Comparison of ENCODE assay signal across 8 mouse cellular contexts in the genomic region with DNA sequence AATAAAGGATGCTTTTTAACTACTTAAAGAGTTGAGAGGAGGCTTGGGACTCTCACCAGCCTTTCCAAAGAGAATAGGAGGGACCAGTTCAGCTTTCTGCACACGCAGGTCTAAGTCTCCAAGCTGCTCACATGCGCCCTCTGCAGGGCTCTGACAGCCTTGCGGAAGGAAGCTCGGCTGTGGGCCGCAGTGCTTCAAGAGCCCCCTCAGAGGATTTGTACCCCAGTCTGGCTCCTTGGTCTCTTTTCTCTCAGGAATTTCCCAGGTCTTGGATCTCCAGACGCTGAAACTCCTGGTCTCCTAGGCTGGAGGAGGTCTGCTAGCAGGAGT.
DNase-seq lines count a peak whose midpoint lies in the region; ATAC-seq and TF ChIP-seq lines count a peak whose summit lies in the region.

No protein-coding gene starts in this region.

- WGBS in heart, embryonic 14.5 days = 2% methylated on average over 6 of the region's 6 CpGs
- WGBS in lung, adult 2 months = 8% methylated on average over 6 of the region's 6 CpGs

- H3K27me3 ChIP-seq in heart, embryonic 14.5 days (ENCODE audit: control insufficient read depth, insufficient read depth, low read length) = peaks cover 19% of the 10 kb centered on the region; the same call in 1 of the 2 replicates

- no peaks in the 10 kb centered on the region for H3K9me3 ChIP-seq in heart, embryonic 14.5 days (ENCODE audit: control insufficient read depth, low read length)

- 0 out of 2 replicates have a peak overlapping the region, but pooled peaks have one; percentile 15 for H3K4me2 ChIP-seq in heart, embryonic 14.5 days (ENCODE audit: low read length)

- peaks cover 12 to 20% of the 10 kb centered on the region in 2 experiments for H3K4me1 ChIP-seq in heart, embryonic 14.5 days (ENCODE audit: control insufficient read depth in 2 of 2, insufficient read depth in 2 of 2, low read length in 2 of 2)
- no peaks in the 10 kb centered on the region for H3K4me1 ChIP-seq in lung, adult 2 months (ENCODE audit: control insufficient read depth, insufficient read depth, low read length)

- no peak overlapping the region for H3K4me3 ChIP-seq in heart, embryonic 14.5 days (ENCODE audit: control insufficient read depth in 1 of 2, insufficient read depth in 1 of 2, low read depth in 1 of 2, low read length in 2 of 2)
- no peak overlapping the region for H3K4me3 ChIP-seq in lung, adult 2 months (replicated peaks; ENCODE audit: extremely low read depth, low read depth, low read length)

- peak; percentile 83 for DNase-seq in CD4-positive, CD25-positive, alpha-beta regulatory T cell, adult 2 months (ENCODE audit: low read depth, low spot score)
- peak; percentile 84 for DNase-seq in adrenal gland, postnatal 10 days
- peak; percentile 70 for DNase-seq in embryo, embryonic 11.5 days (ENCODE audit: low read depth, low spot score)
- DNase-seq in kidney, postnatal 10 days = peak; percentile 87
- peak; percentile 44 for DNase-seq in lung, adult 2 months
- peak; percentile 35 for DNase-seq in ovary, postnatal 10 days (ENCODE audit: low spot score)
- DNase-seq in thymus, postnatal 10 days (ENCODE audit: low spot score in 2 of 2) = peak; percentile 46 to 80

- H3K36me3 ChIP-seq in heart, embryonic 14.5 days (ENCODE audit: control insufficient read depth, insufficient read depth, low read length) = no peaks in the 10 kb centered on the region

- no peak for TF ChIP-seq POLR2A in lung, adult 2 months (IDR thresholded peaks at IDR 0.05; ENCODE audit: borderline replicate concordance, extremely low read depth, low read depth, low read length)

- no peak for ATAC-seq in heart, embryonic 14.5 days (ENCODE audit: insufficient number of reproducible peaks, insufficient read depth, low FRiP score, low read depth)

- H3K27ac ChIP-seq in heart, embryonic 14.5 days (replicated peaks in 1 of 2; ENCODE audit: control insufficient read depth in 1 of 2, insufficient read depth in 1 of 2, low read depth in 2 of 2, low read length in 2 of 2) = no peak overlapping the region

- no peak overlapping the region for H3K9ac ChIP-seq in heart, embryonic 14.5 days (ENCODE audit: low read length)

- TF ChIP-seq CTCF in lung, adult 2 months (IDR thresholded peaks at IDR 0.05; ENCODE audit: insufficient read depth, low read length) = peak; percentile 82

Comparison
In these comparisons a context has a peak if more than half of its experiments do, and no peak if none do; other contexts are left out.
1. DNase-seq: peak in every context shown above with its lines; median percentile 87 in kidney, postnatal 10 days; 84 in adrenal gland, postnatal 10 days; 83 in CD4-positive, CD25-positive, alpha-beta regulatory T cell, adult 2 months; 70 in embryo, embryonic 11.5 days; 63 in thymus, postnatal 10 days; 44 in lung, adult 2 months; 35 in ovary, postnatal 10 days.